Mouse (Mus musculus): Measurements from ENCODE around the gene Klc4.

Gene Klc4

DNA sequence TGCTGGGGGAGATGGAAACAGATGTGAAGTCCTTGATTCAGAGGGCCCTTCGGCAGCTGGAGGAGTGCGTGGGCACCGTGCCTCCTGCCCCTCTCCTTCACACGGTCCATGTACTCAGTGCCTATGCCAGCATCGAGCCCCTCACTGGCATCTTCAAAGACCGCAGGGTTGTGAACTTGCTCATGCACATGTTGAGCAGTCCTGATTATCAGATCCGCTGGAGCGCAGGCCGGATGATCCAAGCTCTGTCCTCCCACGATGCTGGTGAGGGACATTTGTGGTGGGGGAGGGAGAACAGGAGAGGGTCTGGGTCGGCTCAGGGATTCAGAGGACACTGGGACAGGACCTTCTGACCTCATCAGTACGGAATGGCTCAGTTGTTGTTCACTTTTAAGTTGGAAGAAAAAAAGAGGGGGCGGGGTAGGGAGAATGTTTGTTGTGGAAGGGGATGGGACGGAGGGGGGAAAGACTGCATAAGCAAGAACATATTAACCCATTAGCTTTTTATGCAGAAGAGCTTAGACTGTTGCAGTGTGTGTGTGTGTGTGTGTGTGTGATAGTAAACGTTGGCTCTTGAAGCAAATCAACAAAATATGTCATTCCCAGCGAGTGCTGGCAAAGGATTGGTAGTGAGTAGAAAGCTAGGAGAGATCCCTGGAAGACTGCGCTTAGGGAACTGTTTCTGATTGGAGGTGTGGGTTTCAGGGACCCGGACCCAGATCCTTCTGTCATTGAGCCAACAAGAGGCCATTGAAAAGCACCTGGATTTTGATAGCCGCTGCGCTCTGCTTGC is 6.1 kb upstream of the Klc4 start:
- DNase-seq: no peak

DNA sequence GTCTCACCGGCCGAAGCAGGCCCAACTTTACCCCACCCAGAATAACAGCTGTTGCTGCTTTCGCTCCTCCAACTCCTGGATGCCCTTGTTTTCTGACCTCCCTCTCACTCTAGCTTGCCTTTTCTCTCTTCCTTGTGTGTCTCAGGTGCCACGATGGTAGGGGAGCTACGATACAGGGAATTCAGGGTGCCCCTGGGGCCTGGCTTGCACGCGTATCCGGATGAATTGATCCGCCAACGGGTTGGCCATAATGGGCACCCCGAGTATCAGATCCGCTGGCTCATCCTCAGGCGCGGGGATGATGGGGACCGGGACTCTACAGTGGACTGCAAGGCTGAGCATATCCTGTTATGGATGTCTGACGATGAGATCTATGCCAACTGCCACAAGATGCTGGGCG is 5.5 kb upstream of the Klc4 start:
- no peak for DNase-seq

DNA sequence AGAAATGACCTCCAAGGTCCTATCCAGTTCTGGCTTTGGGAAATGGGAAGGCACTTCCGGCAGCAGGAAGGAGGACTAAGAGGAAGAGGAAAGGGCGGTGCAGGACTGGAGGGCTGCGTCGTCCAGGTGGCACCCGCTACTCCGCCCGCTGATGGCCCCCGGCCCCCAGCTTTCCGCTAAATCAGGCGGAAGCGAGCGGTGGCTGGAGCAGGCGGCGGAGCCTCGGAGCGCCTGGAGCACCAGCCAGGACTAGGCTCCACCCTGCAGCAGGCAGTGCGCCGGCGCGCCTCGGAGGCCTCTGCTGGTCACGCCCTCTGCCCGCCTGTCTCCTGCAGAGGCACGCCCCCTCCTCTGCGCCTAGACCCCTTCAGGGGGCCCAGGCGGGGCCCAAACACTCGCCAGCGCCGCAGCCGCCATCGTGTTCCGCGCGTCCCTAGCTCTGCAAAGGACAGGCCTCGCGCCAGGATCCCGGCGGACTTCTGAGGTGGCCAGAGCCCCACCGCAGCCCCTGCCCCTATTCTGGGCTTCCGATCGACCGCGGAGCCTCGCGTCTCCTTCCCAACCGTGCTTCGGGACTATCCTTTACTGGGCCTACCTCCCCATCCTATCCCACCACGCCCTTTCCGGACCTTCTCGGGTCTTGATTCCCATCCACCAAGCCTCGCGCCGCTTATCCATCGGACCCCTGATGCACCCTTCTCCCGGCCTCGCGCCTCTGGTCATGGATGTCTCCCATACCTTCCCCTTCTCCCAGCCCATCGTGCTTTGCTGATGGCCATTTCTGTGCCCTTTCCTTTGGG is 4.6 kb upstream of the Klc4 start, which contains the start of gene Cul7:
TSS of gene Cul7 (plus strand) at position 106 of the 800 bp plus-strand sequence.
- peak; percentile 89 to 96 for DNase-seq

- no peak for DNase-seq
These were observed 4.0 kb upstream of the Klc4 start for GRCm38 (mm10) chr17:46649811-46650210.

GRCm38 (mm10) chr17:46648436-46648835 is 2.6 kb upstream of the Klc4 start:
- no peak for DNase-seq

DNA sequence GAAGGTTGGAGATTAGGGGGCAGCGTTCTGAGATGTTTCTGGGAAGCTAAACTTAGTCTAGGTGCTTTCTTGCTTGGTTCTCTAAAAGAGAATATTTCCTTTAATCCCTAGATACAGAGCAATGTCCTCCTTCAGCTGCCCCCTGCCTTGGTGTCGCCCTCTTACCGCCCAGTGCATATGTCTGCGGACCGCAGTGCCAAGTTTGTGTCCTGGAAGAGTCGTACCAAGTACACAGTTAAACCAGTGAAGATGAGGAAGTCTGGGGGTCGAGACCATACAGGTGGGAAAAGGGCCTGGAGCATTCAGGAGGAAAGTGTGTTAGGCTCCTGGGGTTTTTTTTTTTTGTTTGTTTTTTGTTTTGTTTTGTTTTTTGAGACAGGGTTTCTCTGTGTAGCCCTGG is 1.5 kb upstream of the Klc4 start:
- no peak for DNase-seq

DNA sequence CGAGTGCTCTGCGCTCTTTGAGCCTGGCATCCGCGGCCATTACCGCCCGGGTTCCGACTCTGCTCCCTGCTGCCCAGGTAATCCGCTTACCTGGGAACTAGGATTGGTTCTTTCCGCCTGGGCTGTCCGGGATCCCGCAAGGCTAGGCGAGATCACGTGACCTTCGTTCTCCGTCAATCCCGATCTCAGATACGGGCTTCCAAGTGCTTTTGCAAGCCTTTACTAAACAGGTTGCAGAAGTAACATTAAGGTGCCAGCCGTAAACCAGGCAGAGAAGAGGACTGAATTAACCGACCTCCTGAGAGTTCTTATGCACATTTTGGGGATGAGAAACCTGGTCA is 470 bp upstream of the Klc4 start:
- DNase-seq: no peak

- DNase-seq: no peak
These were observed 826 bp downstream of the Klc4 start for GRCm38 (mm10) chr17:46644916-46645475.

DNA sequence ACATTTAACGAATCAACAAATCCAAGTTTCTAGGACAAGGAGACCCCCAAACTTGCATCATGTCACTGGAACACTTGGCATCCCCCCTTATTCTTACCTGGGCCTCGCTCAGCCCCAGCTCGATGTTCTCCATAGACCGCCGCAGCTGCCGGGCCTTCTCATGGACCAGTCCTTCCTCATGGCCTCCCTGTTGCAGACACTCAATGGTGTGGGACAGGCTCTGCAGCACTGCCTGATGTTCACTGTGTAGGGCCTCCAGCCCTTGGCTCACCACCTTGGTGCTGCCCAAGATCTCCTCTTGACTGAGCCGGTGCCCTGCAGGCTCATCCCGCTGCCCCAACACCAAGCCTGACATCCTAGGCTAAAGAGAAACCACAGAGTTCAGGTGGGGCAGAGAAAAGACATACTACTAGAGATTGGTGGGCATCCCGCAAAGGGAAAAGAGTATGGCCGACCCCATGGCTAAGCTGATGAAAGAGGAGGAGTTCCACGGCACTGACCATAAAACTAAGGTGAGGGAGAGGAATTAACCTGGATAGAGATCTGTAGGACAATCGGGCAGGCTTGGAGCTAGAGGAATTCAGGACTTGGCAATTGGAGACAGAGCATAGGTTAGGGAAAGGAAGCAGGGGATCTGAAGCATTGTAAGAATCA is 1.5 kb downstream of the Klc4 start:
- DNase-seq: no peak

GRCm38 (mm10) chr17:46642060-46642459 is 3.8 kb downstream of the Klc4 start:
- DNase-seq: no peak

DNA sequence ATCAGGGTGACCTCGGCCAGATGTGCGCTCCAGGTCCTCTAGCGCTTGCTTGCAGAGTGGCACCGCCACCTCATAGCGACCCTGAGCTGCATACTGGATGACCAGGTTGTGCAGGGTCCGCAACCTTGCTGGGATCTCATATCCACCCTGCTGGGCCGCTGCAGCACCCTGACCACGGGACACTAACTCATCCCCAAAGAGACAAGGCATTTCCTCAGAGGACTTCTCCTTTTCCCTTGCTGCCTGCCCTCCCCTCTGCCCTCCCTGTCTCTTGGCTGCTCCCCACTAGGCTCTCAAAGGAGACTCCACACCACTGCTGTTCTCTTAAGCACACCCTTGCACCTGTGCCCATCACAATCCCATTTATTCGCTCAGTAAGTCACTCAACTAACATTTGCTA is 5.9 kb downstream of the Klc4 start:
- DNase-seq: no peak

DNA sequence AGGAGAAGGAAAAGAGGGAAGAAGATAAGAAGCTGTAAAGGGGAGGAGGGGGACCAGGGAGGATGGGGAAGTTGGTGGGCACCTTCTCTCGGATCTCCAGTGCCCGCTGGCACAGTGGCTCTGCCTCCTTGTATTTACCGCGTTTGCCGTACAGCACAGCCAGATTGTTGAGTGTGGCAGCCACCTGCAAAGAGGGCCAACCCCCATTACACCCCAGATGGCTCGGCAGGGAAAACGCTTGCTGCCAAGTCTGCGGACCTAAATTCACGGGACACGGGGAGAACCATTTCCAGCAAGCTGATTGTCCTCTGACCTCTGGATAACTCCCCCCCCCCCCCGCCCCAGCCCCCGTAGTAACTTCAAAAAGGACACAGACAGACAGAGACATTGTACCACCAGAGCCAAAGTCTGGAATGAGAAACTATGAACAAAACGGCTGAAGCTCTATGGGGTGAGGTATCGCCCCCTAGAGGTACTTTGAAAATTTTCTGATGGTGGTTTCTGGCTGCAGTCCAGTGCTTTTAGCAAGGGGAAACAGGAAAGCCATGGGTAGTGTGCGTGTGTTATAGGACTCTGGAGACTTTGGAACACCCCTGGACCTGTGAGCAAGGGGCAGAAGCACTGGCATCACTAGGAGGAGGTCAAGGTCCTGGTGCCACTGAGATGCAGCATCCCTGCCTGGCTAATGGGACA is 8.8 kb downstream of the Klc4 start:
- peak in 1 of 2 experiments; percentile 33 for DNase-seq

GRCm38 (mm10) chr17:46629685-46630441 is 16.0 kb downstream of the Klc4 start:
- DNase-seq: peak; percentile 23 to 44

GRCm38 (mm10) chr17:46628791-46629684 is 16.8 kb downstream of the Klc4 start, which contains the start of gene Ptk7:
Gene Ptk7 (minus strand): TSS chr17:46629504.
- DNase-seq: peak; percentile 70 to 78

DNA sequence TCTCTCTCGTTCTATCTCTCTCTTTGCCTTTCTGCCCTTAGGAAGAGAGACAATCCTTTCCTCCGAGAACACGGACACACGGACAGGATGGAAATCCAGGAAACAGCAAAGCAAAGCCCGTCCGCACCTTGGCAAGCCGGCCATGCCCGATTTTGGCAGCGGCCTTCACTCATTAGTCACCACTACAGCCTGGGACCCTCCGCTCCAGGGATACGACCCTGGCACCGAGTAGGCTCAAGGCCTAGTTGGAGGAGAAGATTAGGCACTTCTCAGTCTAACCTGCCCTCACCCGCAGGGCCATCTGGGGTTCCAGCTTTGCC is 17.4 kb downstream of the Klc4 start:
- no peak for DNase-seq

DNA sequence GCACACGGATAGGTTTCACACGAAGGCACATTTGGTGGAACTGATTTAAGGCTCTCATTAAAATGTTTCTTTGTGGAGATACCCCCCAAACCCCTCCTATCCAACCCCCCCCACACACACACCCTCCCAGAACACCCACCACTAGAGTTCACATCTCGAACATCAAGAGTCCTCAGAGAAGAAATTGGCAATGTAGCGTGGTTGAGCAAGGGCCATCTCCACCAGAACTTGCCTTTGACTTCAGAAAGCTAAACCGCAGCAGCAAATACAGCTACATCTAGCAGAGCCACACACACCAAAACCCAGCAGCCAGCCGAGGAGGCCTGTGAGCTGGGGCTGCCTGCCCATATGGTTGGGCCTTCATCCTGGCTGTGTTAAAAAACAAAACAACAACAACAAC is 18.4 kb downstream of the Klc4 start:
- no peak for DNase-seq

DNA sequence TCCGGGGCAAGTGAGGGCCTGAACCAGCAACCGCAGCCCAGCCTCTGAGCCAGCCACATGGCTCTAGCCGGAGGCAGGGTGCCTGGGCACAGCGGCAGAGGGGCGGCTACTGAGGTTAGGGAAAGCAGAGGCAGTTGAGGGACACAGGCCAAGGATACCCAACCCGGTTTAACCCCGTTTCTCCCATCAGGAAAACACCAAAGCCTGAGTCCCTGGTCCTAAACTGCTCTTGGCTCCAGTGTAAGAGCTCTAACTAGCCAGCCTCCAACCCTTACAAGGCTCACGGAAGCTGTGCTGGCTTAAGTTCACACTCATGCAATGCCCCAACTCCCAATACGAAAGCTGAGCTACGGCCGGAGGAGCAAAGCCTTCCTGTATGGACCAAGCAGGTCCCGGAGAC is 21.2 kb downstream of the Klc4 start:
- DNase-seq: no peak

GRCm38 (mm10) chr17:46623819-46624557 is 21.8 kb downstream of the Klc4 start:
- DNase-seq: no peak

- no peak for DNase-seq
These were observed 23.6 kb downstream of the Klc4 start for GRCm38 (mm10) chr17:46622269-46622668.

DNA sequence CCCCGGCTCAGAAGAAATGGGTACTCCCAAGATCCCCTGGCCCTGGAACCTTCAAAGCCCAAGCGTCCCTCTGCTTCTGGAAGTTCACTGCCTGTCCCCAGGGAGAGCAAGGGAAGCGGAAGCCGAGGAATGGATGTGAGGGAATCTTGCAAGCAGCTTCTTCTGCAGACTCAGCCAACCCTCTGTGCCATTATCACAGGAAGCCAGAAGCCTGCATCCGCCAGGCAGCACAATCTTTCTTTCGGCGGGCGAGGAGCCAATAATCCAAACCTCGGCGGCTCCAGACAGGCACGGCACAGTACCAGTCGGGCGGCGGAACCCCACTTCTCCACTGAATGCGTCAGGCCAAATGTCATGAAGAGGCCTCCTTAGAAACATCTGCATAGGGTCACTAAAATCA is 24.5 kb downstream of the Klc4 start:
- DNase-seq: no peak

Measured in thymus, postnatal 36 days (tissue).